9 mouse cellular contexts compared by ENCODE assay signal in genomic region chr2:91947397-91948150, GRCm38 (mm10). TPM values are rescaled to one million over a fixed set of nuclear protein-coding genes. Genes with fewer than 3 reads are reported as not detected.
DNase-seq lines count a peak whose midpoint lies in the region; ATAC-seq lines count a peak whose summit lies in the region.
"Had no signal": no experiment of that assay in that cellular context is flagged by ENCODE, and none has a peak within 500 bp of the region (broad histone marks: within the 10 kb centered on the region; RNA-seq: fewer than 3 reads in every experiment).

No protein-coding gene starts in this region.

- no peak for ATAC-seq in heart, embryonic 15.5 days (replicated peaks; ENCODE audit: insufficient number of reproducible peaks, insufficient read depth, low FRiP score, low read depth)
- ATAC-seq in liver, embryonic 15.5 days (ENCODE audit: insufficient read depth) = peak; percentile 50
- ATAC-seq in neutrophil, adult 5-6 weeks (ENCODE audit: extremely low read depth, insufficient number of reproducible peaks, low FRiP score, poor library complexity, severe bottlenecking) = peak; percentile 68

- peak; percentile 52 for DNase-seq in cerebellum, adult 11 months
- no peak for DNase-seq in cerebellum, postnatal 4 days (ENCODE audit: low spot score in 2 of 2)
- peak; percentile 74 for DNase-seq in A20 (ENCODE audit: low read depth, low spot score)
- DNase-seq in embryonic facial prominence, embryonic 10.5 days (ENCODE audit: low spot score) = no peak
- no peak for DNase-seq in kidney, postnatal 10 days

- peaks cover 66% of the 10 kb centered on the region for H3K4me1 ChIP-seq in embryonic facial prominence, embryonic 10.5 days
- peaks cover 77% of the 10 kb centered on the region for H3K4me1 ChIP-seq in heart, embryonic 15.5 days (replicated peaks)
- H3K4me1 ChIP-seq in liver, embryonic 15.5 days (replicated peaks) = peaks cover 87% of the 10 kb centered on the region

- no peaks in the 10 kb centered on the region for H3K27me3 ChIP-seq in embryonic facial prominence, embryonic 10.5 days (replicated peaks; ENCODE audit: low read depth, poor library complexity, severe bottlenecking)
- no peaks in the 10 kb centered on the region for H3K27me3 ChIP-seq in heart, embryonic 15.5 days
- H3K27me3 ChIP-seq in liver, embryonic 15.5 days = no peaks in the 10 kb centered on the region

- H3K4me3 ChIP-seq in embryonic facial prominence, embryonic 10.5 days = peak overlapping the region; percentile 11; the same call in 1 of the 2 replicates
- H3K4me3 ChIP-seq in heart, embryonic 15.5 days = peak overlapping the region; percentile 8
- H3K4me3 ChIP-seq in liver, embryonic 15.5 days (replicated peaks) = peak overlapping the region; percentile 54

- H3K9me3 ChIP-seq in embryonic facial prominence, embryonic 10.5 days = no peaks in the 10 kb centered on the region
- no peaks in the 10 kb centered on the region for H3K9me3 ChIP-seq in heart, embryonic 15.5 days (replicated peaks)
- H3K9me3 ChIP-seq in liver, embryonic 15.5 days (replicated peaks) = no peaks in the 10 kb centered on the region

- 53% methylated on average over 11 of the region's 11 CpGs for WGBS in embryonic facial prominence, embryonic 10.5 days
- 39% methylated on average over 11 of the region's 11 CpGs for WGBS in heart, embryonic 15.5 days
- WGBS in liver, embryonic 15.5 days (ENCODE audit: insufficient replicate concordance) = 22% methylated on average over 11 of the region's 11 CpGs

- peak overlapping the region; percentile 81 for H3K27ac ChIP-seq in embryonic facial prominence, embryonic 10.5 days (replicated peaks)
- peak overlapping the region; percentile 98 for H3K27ac ChIP-seq in heart, embryonic 15.5 days
- H3K27ac ChIP-seq in liver, embryonic 15.5 days (replicated peaks) = peak overlapping the region; percentile 90

- H3K9ac ChIP-seq in heart, embryonic 15.5 days = peak overlapping the region; percentile 18; the same call in 1 of the 2 replicates
- H3K9ac ChIP-seq in liver, embryonic 15.5 days = peak overlapping the region; percentile 66

- H3K4me2 ChIP-seq in heart, embryonic 15.5 days = peak overlapping the region; percentile 48
- H3K4me2 ChIP-seq in liver, embryonic 15.5 days = peak overlapping the region; percentile 83

- peaks cover 18% of the 10 kb centered on the region for H3K36me3 ChIP-seq in embryonic facial prominence, embryonic 10.5 days (replicated peaks)
- H3K36me3 ChIP-seq in heart, embryonic 15.5 days = peaks cover 5% of the 10 kb centered on the region; the same call in 1 of the 2 replicates
- peaks cover 27% of the 10 kb centered on the region for H3K36me3 ChIP-seq in liver, embryonic 15.5 days (replicated peaks)

RNA-seq across cellular contexts. Expression of gene Gm9821, which starts 2.1 kb away (rescaled TPM):
- 0.23 and 0.41 TPM in 2 replicates for polyA plus RNA-seq in embryonic facial prominence, embryonic 10.5 days (2016; fragmentation: Nextera tagmentation; extraction: Ambion mirVana)
- polyA plus RNA-seq in heart, embryonic 15.5 days (2015; fragmentation: Nextera tagmentation; extraction: Ambion mirVana) = 1.7 and 2.2 TPM in 2 replicates
- 0.89 and 1.1 TPM in 2 replicates for polyA plus RNA-seq in liver, embryonic 15.5 days (2015; fragmentation: Nextera tagmentation; extraction: Ambion mirVana)
- total RNA-seq in neutrophil, adult 5-6 weeks (2017) = 0.35 and 0.74 TPM in 2 replicates
- polyA plus RNA-seq: large intestine, adult 2 months had no signal

RNA-seq across cellular contexts. Expression of gene Mdk, which starts 15.5 kb away (rescaled TPM):
- polyA plus RNA-seq in embryonic facial prominence, embryonic 10.5 days (2016; fragmentation: Nextera tagmentation; extraction: Ambion mirVana) = 2,212 and 2,218 TPM in 2 replicates
- 293 and 372 TPM in 2 replicates for polyA plus RNA-seq in heart, embryonic 15.5 days (2015; fragmentation: Nextera tagmentation; extraction: Ambion mirVana)
- polyA plus RNA-seq in liver, embryonic 15.5 days (2015; fragmentation: Nextera tagmentation; extraction: Ambion mirVana) = 15.2 and 17.1 TPM in 2 replicates
- 1.1 and 1.3 TPM in 2 replicates for total RNA-seq in neutrophil, adult 5-6 weeks (2017)

RNA-seq across cellular contexts. Expression of gene Chrm4, which starts 20.5 kb away (rescaled TPM):
- 0.74 and 1.4 TPM in 2 replicates for polyA plus RNA-seq in embryonic facial prominence, embryonic 10.5 days (2016; fragmentation: Nextera tagmentation; extraction: Ambion mirVana)
- not detected in 2 replicates for polyA plus RNA-seq in heart, embryonic 15.5 days (2015; fragmentation: Nextera tagmentation; extraction: Ambion mirVana)
- polyA plus RNA-seq in liver, embryonic 15.5 days (2015; fragmentation: Nextera tagmentation; extraction: Ambion mirVana) = 0.13 TPM in 1 of 2 replicates, not detected in the other
- total RNA-seq in neutrophil, adult 5-6 weeks (2017) = not detected in 2 replicates

RNA-seq across cellular contexts. Expression of gene Dgkz, which starts 28.1 kb away (rescaled TPM):
- polyA plus RNA-seq in embryonic facial prominence, embryonic 10.5 days (2016; fragmentation: Nextera tagmentation; extraction: Ambion mirVana) = 42.1 and 45.0 TPM in 2 replicates
- 26.6 and 48.2 TPM in 2 replicates for polyA plus RNA-seq in heart, embryonic 15.5 days (2015; fragmentation: Nextera tagmentation; extraction: Ambion mirVana)
- 21.2 and 26.6 TPM in 2 replicates for polyA plus RNA-seq in liver, embryonic 15.5 days (2015; fragmentation: Nextera tagmentation; extraction: Ambion mirVana)
- total RNA-seq in neutrophil, adult 5-6 weeks (2017) = 137 TPM in 2 replicates

Comparison
In these comparisons a context has a peak if more than half of its experiments do, and no peak if none do; other contexts are left out.
1. DNase-seq: peak in cerebellum, adult 11 months (single experiment) and A20 (single experiment); none in cerebellum, postnatal 4 days (0 of 2), embryonic facial prominence, embryonic 10.5 days (single experiment) and kidney, postnatal 10 days (single experiment).
2. RNA of gene Mdk, which starts 15.5 kb away (polyA plus RNA-seq): 2,212 to 2,218 TPM in embryonic facial prominence, embryonic 10.5 days and 293 to 372 TPM in heart, embryonic 15.5 days; 15.2 to 17.1 TPM in liver, embryonic 15.5 days; every median in the first group is over 10 times any median in the second.
3. Peak in every context shown above with its lines, with median percentiles within 50 percentile points of each other: H3K27ac ChIP-seq and H3K4me3 ChIP-seq.